Mouse (Mus musculus) ES-Bruce4 (cell line): ENCODE measurements around the gene Zscan2.

Source experiments
- CTCF ChIP-seq: IDR thresholded peaks from one replicate; pipeline ENCODE4 v1.8.1; 2011; ENCODE audit warnings: low read depth, low read length
- EP300 ChIP-seq: IDR thresholded peaks from 2 replicates; pipeline ENCODE4 v1.6.1; 2011; ENCODE audit warnings: low read depth, low read length; ENCODE audit not compliant: insufficient read depth
- POLR2A ChIP-seq: IDR thresholded peaks from one replicate; pipeline ENCODE4 v1.8.1; 2011; ENCODE audit warnings: low read length; ENCODE audit not compliant: insufficient read depth

DNA sequence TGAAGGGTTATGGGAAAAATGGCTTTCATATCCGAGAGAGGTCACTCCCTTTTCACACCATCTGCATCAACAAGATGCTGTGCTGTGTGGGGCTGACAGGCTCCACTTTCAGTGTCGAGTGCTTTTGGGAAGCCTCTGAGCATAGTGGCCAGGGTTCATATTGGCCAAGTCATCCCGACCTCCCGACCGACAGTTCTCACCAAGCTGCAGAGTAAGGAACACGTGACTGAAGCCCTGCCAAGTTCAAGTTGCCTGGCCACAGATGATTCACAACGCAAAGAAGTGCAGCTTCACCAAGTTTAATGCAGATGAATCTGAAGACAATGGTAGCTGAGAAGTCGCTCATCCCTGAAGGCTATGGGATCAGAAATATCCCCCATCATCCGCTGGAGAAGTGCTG is 23.0 kb upstream of the Zscan2 start:
- TF ChIP-seq CTCF: no peak
- TF ChIP-seq POLR2A: no peak
- TF ChIP-seq EP300: no peak
